Mouse (Mus musculus): ENCODE measurements around the gene Ghdc.

DNA sequence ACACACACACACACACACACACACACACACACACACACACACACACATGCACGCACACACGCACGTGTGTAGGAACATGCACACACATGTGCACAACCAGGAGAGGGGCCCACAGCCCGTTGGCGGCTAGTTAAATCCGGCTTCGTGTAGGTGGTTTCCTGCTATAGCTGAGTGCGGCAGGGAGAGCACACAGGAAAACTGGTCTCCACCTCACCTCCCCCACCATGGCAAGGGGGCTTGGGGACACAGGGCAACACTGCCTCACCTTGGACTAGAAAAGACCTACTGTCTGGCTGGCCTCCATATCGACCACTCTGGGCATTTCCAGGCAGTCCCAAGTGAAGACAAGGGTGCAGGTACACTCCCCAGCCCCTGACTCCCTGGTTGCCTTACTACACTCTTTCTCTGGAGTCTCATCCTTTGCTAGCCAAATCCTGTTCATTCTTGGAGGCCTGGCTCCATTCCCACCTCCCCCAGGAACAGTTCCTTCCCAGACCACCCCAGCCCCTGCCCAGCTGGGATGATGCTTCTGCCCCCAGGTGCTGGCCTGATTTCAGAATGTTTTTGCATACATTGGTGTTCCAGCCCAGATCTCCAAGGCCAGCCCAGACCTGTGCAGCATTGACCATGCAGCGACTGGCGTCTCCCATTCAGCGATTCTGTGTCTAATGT, 16.6 kb downstream of the Ghdc start:
- no peak for TF ChIP-seq CTCF (IDR thresholded peaks at IDR 0.05 in 2 of 3, conservative IDR thresholded peaks at IDR 0.05 in 1 of 3; ENCODE audit: control insufficient read depth in 1 of 3, insufficient read depth in 1 of 3, low read depth in 2 of 3, low read length in 3 of 3, poor library complexity in 1 of 3, severe bottlenecking in 1 of 3)
- TF ChIP-seq ZC3H11A (IDR thresholded peaks at IDR 0.05; ENCODE audit: low read depth, low read length): no peak
- TF ChIP-seq MEF2A (IDR thresholded peaks at IDR 0.05; ENCODE audit: extremely low read depth, insufficient replicate concordance, low read depth, low read length, poor library complexity, severe bottlenecking): no peak
- no peak for TF ChIP-seq UBTF (IDR thresholded peaks at IDR 0.05; ENCODE audit: borderline replicate concordance, insufficient read depth, low read depth, low read length)
- no peak for TF ChIP-seq MYB (IDR thresholded peaks at IDR 0.05; ENCODE audit: low read depth, low read length)
- TF ChIP-seq EP300 (IDR thresholded peaks at IDR 0.05; ENCODE audit: low read depth in 1 of 2, low read length in 2 of 2): no peak
- no peak for TF ChIP-seq TAL1 (IDR thresholded peaks at IDR 0.05; ENCODE audit: low read length)
- no peak for TF ChIP-seq BHLHE40 (IDR thresholded peaks at IDR 0.05; ENCODE audit: borderline replicate concordance, low read depth, low read length)

Measured in MEL (cell line).